Mouse (Mus musculus) ES-Bruce4 (cell line): ENCODE data around the gene Etfa. TPM values are rescaled to one million over a fixed set of nuclear protein-coding genes. Genes with fewer than 3 reads are reported as not detected.

Source experiments
- H3K27ac ChIP-seq: 2 replicates; pipeline ENCODE4 v1.5.1; 2012; ENCODE audit warnings: low read length, inconsistent platforms; ENCODE audit not compliant: insufficient read depth
- H3K27me3 ChIP-seq: 2 replicates; pipeline ENCODE4 v1.6.1; 2012; ENCODE audit warnings: mild to moderate bottlenecking, low read length, inconsistent platforms; ENCODE audit not compliant: control insufficient read depth, poor library complexity, insufficient read depth, severe bottlenecking
- H3K36me3 ChIP-seq: 2 replicates; pipeline ENCODE4 v1.6.1; 2012; ENCODE audit warnings: inconsistent platforms, mild to moderate bottlenecking, low read length, moderate library complexity; ENCODE audit not compliant: control insufficient read depth, poor library complexity, insufficient read depth, severe bottlenecking
- H3K4me1 ChIP-seq: one replicate; pipeline ENCODE4 v1.8.1; 2011; ENCODE audit warnings: low read length; ENCODE audit not compliant: control insufficient read depth, insufficient read depth
- H3K4me3 ChIP-seq: 2 replicates; pipeline ENCODE4 v1.5.1; 2011; ENCODE audit warnings: low read depth, mild to moderate bottlenecking, low read length
- H3K9ac ChIP-seq: 2 replicates; pipeline ENCODE4 v1.6.1; 2012; ENCODE audit warnings: low read depth, mild to moderate bottlenecking, inconsistent platforms; ENCODE audit not compliant: poor library complexity, severe bottlenecking
- H3K9me3 ChIP-seq: replicated peaks from 2 replicates; pipeline ENCODE4 v1.6.1; 2012; ENCODE audit warnings: mild to moderate bottlenecking, low read length, inconsistent platforms; ENCODE audit not compliant: control insufficient read depth, poor library complexity, insufficient read depth, severe bottlenecking
- CTCF ChIP-seq: IDR thresholded peaks from one replicate; pipeline ENCODE4 v1.8.1; 2011; ENCODE audit warnings: low read depth, low read length
- EP300 ChIP-seq: IDR thresholded peaks from 2 replicates; pipeline ENCODE4 v1.6.1; 2011; ENCODE audit warnings: low read depth, low read length; ENCODE audit not compliant: insufficient read depth
- POLR2A ChIP-seq: IDR thresholded peaks from one replicate; pipeline ENCODE4 v1.8.1; 2011; ENCODE audit warnings: low read length; ENCODE audit not compliant: insufficient read depth
- polyA plus RNA-seq: library from polyadenylated mRNA; stranded (reverse); fragments of >200 nt; gene quantifications from 2 replicates; pipeline ENCODE4 v1.2.4, GENCODE M21; 2011; ENCODE audit warnings: low read depth; ENCODE audit not compliant: missing spikeins, insufficient read depth, insufficient read length

The Etfa gene
- polyA plus RNA-seq, 1 experiment = 83.0 TPM

DNA sequence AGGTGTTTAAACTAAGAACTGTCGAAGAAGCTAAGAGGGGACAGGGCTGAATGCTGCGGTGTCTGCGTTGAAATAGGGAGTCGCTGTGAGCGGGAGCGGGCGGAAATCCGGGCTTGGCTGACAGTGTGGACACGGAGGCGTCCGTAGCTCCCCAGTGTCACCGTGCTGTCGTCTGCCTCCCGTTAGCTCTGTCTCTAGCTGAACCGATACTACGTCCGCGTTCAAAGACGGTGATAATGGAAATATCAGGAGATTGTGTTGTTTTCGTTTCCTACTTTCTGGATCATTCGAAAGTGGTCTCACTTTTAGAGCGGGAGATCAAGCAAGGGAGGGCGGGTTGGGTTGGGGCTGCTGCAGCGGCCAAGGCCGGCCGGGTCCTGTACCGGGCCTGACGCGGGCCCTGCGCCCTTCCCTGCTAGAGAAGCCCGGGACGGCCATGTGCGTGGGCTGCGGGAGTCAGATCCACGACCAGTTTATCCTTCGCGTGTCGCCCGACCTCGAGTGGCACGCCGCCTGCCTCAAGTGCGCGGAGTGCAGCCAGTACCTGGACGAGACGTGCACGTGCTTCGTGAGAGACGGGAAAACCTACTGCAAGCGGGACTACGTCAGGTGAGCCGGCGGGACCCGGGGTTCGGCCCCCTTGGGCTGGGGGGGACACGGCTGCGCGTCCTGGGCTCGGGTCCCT, 29.8 kb upstream of the Etfa start:
- Histone ChIP-seq H3K27me3 (peaks cover 29% of the 10 kb centered on the region), H3K27ac (no peak overlapping the region), H3K36me3 (no peaks in the 10 kb centered on the region), H3K9me3 (no peaks in the 10 kb centered on the region), H3K4me1 (no peaks in the 10 kb centered on the region), H3K4me3 (peak overlapping the region; percentile 47), H3K9ac (no peak overlapping the region)
- TF ChIP-seq CTCF (no peak), EP300 (no peak), POLR2A (no peak)

DNA sequence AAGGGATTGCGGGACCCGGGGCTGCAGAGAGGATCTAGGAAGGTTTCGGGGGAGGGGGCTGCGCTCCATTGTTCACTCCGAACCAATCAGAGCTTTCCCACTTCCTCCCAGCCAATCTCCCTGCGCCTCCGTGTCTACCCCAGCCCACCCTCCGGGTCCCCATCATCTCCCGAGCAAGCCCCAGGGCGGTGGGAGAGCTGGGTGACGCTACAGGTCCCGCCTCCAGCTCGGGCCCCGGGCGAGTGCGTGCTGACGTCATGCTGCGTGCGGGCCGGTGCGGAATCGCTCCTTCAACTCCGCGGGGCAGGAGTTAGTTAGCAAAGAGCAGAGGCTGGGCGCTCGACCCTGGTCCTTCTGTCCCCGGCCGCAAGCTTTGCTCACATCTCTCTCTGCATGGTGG, 28.8 kb upstream of the Etfa start:
- Histone ChIP-seq H3K27me3 (peaks cover 27% of the 10 kb centered on the region), H3K4me3 (peak overlapping the region; percentile 42), H3K9ac (no peak overlapping the region), H3K9me3 (no peaks in the 10 kb centered on the region), H3K4me1 (no peaks in the 10 kb centered on the region), H3K36me3 (no peaks in the 10 kb centered on the region), H3K27ac (no peak overlapping the region)
- TF ChIP-seq EP300 (no peak), CTCF (no peak), POLR2A (no peak)

DNA sequence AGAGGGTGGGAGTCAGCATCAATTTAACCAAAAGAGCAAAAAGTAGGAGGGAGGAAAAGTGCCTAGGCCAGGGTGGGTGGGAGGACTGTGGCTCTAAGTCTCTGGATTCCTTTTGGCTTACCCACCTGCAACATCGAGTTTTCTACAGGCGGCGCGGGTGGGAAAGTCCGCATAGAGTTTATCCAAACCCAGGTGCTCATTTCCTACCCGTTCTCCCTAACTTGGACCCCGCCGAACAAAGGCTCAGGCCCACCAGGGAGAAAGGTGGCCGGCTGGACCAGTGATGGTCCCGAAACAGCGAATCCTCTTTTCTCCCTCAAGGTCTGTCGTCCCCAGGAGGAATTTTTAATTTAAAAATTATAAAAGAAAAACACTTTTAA, 28.3 kb upstream of the Etfa start:
- Histone ChIP-seq H3K27ac (no peak overlapping the region), H3K9me3 (no peaks in the 10 kb centered on the region), H3K36me3 (no peaks in the 10 kb centered on the region), H3K27me3 (peaks cover 22% of the 10 kb centered on the region), H3K4me1 (no peaks in the 10 kb centered on the region), H3K4me3 (peak overlapping the region; percentile 42), H3K9ac (peak overlapping the region; percentile 12; the same call in 1 of the 2 replicates)
- no peak for TF ChIP-seq EP300
- no peak for TF ChIP-seq CTCF
- TF ChIP-seq POLR2A = no peak

DNA sequence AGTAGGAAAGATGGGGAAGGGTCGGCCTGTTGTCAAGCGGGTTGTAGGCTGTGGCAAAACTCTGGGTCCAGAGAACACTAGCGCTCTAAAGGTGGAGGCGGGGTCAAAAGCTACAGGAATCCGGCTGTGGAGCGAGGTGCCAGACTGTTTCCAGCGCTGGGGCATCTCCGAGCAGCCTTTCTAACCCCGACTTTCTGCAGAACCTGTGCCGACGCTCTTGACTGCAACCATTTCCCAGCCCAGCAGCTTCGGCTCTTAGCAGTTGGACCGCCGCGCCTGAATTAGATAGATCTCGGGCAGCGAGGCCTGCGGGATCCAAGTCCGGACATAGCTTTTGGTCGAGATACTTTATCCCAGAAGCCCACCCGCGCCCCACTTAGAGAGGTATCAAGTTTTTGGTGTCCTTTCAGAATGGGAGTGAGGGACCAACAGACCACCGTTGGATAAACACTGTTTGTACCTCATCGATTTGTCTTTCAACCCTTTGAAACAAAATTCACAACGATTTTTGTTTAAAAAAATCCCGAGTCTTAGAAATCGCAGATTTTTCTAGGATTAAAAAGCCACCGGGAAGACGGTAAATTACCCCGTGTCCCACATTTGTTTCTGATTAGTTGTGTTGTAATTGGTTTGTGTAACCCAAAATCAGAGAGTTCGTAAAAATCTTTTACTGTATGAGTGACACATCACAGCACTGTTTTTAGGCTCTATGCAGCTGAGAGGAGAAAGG, 27.8 kb upstream of the Etfa start:
- H3K27ac ChIP-seq = no peak overlapping the region
- no peak for TF ChIP-seq EP300
- no peak for TF ChIP-seq POLR2A
- no peak for TF ChIP-seq CTCF
- H3K27me3 ChIP-seq = peaks cover 22% of the 10 kb centered on the region
- H3K9me3 ChIP-seq = no peaks in the 10 kb centered on the region
- no peak overlapping the region for H3K9ac ChIP-seq
- no peaks in the 10 kb centered on the region for H3K36me3 ChIP-seq
- peak overlapping the region; percentile 29; the same call in 1 of the 2 replicates for H3K4me3 ChIP-seq
- no peaks in the 10 kb centered on the region for H3K4me1 ChIP-seq

- Histone ChIP-seq H3K27me3 (peaks cover 22% of the 10 kb centered on the region), H3K27ac (no peak overlapping the region), H3K36me3 (no peaks in the 10 kb centered on the region), H3K9ac (no peak overlapping the region), H3K4me3 (no peak overlapping the region), H3K9me3 (no peaks in the 10 kb centered on the region), H3K4me1 (no peaks in the 10 kb centered on the region)
- no peak for TF ChIP-seq EP300
- no peak for TF ChIP-seq POLR2A
- TF ChIP-seq CTCF = no peak
Observed at GRCm38 (mm10) chr9:55539006-55539405, 27.0 kb upstream of the Etfa start.

DNA sequence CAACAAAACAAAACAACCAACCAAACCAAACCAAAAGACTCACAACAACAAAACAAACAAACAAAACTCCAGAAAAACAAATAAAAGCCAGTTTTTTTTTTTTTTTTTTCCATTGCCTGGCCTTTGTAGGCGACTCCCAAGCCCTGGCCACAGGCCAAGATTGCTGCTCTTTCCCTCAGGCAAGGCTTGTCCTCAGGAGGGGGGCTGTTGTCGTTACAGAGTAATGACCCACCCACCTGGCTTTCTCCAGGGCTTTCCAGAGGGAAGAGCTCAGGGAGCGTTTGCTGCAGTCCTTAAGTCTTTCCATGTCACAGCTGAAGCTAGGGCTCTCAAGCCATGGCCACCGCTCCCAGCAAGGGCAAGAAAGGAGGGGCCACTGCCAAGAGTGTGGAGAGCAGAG, 26.3 kb upstream of the Etfa start, which contains the start of gene Isl2:
Gene Isl2, plus strand, starts transcription at position 296 of the 400 bp plus-strand sequence.
- H3K27me3 ChIP-seq = peaks cover 22% of the 10 kb centered on the region
- no peak within 1 kb of the TSS for H3K9ac ChIP-seq
- H3K4me3 ChIP-seq = peak within 1 kb of the TSS; percentile 29; the same call in 1 of the 2 replicates
- H3K9me3 ChIP-seq = no peaks in the 10 kb centered on the region
- H3K4me1 ChIP-seq = no peaks in the 10 kb centered on the region
- H3K36me3 ChIP-seq = no peaks in the 10 kb centered on the region
- TF ChIP-seq EP300 (no peak), CTCF (no peak), POLR2A (no peak)
- H3K27ac ChIP-seq = no peak within 1 kb of the TSS
